Mouse (Mus musculus): ENCODE results near the gene Ms4a10. TPM values are rescaled to one million over a fixed set of nuclear protein-coding genes. Genes with fewer than 3 reads are reported as not detected.

Gene Ms4a10
- polyA plus RNA-seq, 1 experiment from 2014 or later = not detected

DNA sequence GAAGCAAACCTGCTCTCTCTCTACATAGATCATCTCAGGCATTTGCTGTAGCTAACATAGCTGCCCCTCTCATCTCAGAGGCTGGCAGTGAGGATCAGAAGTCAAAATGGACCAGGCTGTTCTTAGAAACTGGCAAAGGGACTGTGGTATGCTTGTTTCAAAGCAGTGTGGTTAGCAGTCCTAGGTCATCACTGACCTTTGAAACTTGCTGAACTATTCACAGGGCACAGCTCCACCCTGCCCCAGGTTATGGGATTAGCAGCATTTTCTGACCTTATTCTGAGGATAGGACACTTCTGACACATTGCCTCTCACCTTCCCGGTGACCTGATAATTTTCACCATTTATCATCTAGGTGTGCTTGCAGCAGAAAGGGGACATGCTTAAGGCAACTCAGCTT is 14.1 kb upstream of the Ms4a10 start:
- 79% methylated on average over 1 of the region's 1 CpGs for WGBS
- Histone ChIP-seq H3K4me2 (no peak overlapping the region), H3K4me1 (replicated peaks; ENCODE audit: control insufficient read depth, insufficient read depth, low read length) (no peaks in the 10 kb centered on the region), H3K27me3 (replicated peaks; ENCODE audit: control insufficient read depth, insufficient read depth, low read length) (no peaks in the 10 kb centered on the region; the same call in 1 of the 2 replicates), H3K27ac (ENCODE audit: low read depth, low read length) (no peak overlapping the region), H3K4me3 (ENCODE audit: low read depth, low read length) (no peak overlapping the region), H3K9ac (ENCODE audit: low read depth, low read length) (no peak overlapping the region), H3K9me3 (ENCODE audit: control insufficient read depth, low read length) (no peaks in the 10 kb centered on the region), H3K36me3 (ENCODE audit: control insufficient read depth, insufficient read depth, low read length) (no peaks in the 10 kb centered on the region)
- no peak for DNase-seq (ENCODE audit: low spot score)
- no peak for ATAC-seq (replicated peaks; ENCODE audit: low FRiP score)

DNA sequence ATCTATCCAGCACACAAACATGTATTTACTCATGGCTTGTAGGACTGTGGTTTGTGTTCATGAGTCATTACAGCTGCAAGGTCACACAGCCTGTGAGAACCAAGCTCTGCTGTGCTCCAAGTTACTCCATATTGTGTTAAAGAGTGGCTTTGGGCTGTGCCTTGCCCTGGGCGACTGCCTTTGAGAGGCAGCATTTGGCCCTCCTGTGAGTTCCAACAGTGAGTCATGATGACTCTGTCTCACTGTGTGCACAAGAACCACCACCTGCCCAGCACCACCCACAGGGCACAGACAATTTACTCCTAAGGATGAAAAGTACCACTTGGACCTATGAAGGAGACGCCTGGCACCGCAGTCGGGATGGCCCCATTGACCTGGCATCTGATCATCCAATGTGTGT is 11.4 kb upstream of the Ms4a10 start:
- DNase-seq (ENCODE audit: low spot score) (no peak), ATAC-seq (replicated peaks; ENCODE audit: low FRiP score) (no peak)
- Histone ChIP-seq H3K9ac (ENCODE audit: low read depth, low read length) (no peak overlapping the region), H3K4me1 (replicated peaks; ENCODE audit: control insufficient read depth, insufficient read depth, low read length) (no peaks in the 10 kb centered on the region), H3K36me3 (ENCODE audit: control insufficient read depth, insufficient read depth, low read length) (no peaks in the 10 kb centered on the region), H3K27me3 (replicated peaks; ENCODE audit: control insufficient read depth, insufficient read depth, low read length) (no peaks in the 10 kb centered on the region; the same call in 1 of the 2 replicates), H3K9me3 (ENCODE audit: control insufficient read depth, low read length) (no peaks in the 10 kb centered on the region), H3K4me3 (ENCODE audit: low read depth, low read length) (no peak overlapping the region), H3K27ac (ENCODE audit: low read depth, low read length) (no peak overlapping the region), H3K4me2 (no peak overlapping the region)
- WGBS = 89% methylated on average over 4 of the region's 4 CpGs

DNA sequence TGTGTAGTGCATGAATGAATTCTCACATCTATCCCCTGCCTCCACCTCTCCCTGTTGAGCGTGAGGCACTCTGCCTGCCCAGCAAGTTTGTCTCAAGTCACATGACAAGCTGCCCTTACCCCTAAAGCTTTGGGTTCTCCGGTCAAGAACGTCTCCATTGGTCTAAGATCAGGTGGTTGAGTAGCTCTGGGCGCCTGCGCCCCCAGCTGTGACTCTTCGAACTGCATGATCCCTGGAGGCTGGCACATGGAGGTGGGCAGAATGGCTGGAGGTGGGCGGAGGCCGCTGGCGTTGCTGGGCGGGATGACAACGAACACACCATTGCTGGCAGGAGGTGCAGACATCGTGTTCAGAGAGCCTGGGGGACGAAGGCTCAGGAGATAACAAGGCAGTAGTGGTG is 10.1 kb upstream of the Ms4a10 start:
- Histone ChIP-seq H3K4me1 (replicated peaks; ENCODE audit: control insufficient read depth, insufficient read depth, low read length) (no peaks in the 10 kb centered on the region), H3K4me3 (ENCODE audit: low read depth, low read length) (no peak overlapping the region), H3K27ac (ENCODE audit: low read depth, low read length) (no peak overlapping the region), H3K36me3 (ENCODE audit: control insufficient read depth, insufficient read depth, low read length) (no peaks in the 10 kb centered on the region), H3K9me3 (ENCODE audit: control insufficient read depth, low read length) (no peaks in the 10 kb centered on the region), H3K27me3 (replicated peaks; ENCODE audit: control insufficient read depth, insufficient read depth, low read length) (no peaks in the 10 kb centered on the region), H3K9ac (ENCODE audit: low read depth, low read length) (no peak overlapping the region), H3K4me2 (no peak overlapping the region)
- WGBS = 71% methylated on average over 13 of the region's 13 CpGs
- ATAC-seq (replicated peaks; ENCODE audit: low FRiP score) = no peak
- no peak for DNase-seq (ENCODE audit: low spot score)

DNA sequence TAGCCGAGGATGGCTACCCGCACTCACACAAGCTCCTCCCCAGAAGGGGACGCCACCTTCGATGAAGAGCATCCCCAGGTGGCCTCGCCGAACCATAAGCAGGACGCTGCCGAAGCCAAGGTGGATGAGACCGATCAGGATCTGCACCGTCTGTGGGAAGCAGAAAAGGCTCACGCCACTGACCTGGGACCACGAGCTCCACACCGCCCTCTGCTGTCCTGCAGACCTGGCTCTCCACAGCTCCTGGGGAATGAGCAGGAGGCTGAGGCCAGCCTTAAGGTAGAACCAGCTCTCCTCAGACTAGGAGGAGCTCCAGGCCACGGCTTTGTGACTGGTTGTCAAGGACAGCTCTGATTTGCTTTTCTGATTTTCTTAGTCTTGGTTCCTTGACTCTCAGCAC is 8.7 kb upstream of the Ms4a10 start:
- no peaks in the 10 kb centered on the region for H3K4me1 ChIP-seq (replicated peaks; ENCODE audit: control insufficient read depth, insufficient read depth, low read length)
- H3K4me2 ChIP-seq = peak overlapping the region; percentile 39; the same call in 1 of the 2 replicates
- no peak overlapping the region for H3K4me3 ChIP-seq (ENCODE audit: low read depth, low read length)
- H3K27ac ChIP-seq (ENCODE audit: low read depth, low read length) = no peak overlapping the region
- no peaks in the 10 kb centered on the region for H3K36me3 ChIP-seq (ENCODE audit: control insufficient read depth, insufficient read depth, low read length)
- no peak overlapping the region for H3K9ac ChIP-seq (ENCODE audit: low read depth, low read length)
- 20% methylated on average over 14 of the region's 14 CpGs for WGBS
- no peaks in the 10 kb centered on the region for H3K27me3 ChIP-seq (replicated peaks; ENCODE audit: control insufficient read depth, insufficient read depth, low read length)
- ATAC-seq (replicated peaks; ENCODE audit: low FRiP score) (no peak), DNase-seq (ENCODE audit: low spot score) (no peak)
- no peaks in the 10 kb centered on the region for H3K9me3 ChIP-seq (ENCODE audit: control insufficient read depth, low read length)

DNA sequence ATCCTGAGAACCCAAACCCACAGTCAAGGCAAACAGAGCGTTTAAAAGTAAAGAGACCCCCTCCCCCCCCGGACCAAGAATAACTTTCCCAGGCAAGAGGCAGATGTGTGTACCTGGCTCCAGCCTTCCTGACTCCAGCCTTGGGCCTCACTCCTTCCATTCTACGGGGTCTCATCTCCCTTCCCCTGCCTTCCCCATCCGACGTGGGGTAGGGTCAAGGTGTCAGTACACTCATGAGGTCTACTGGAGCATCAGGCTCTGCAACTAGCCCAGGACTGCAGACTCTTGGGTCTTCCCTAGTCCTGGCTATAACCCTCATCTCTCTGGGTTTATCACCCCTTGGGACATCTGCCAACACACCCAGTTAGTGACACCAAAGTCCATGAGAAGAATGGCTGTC is 5.7 kb upstream of the Ms4a10 start:
- Histone ChIP-seq H3K27me3 (replicated peaks; ENCODE audit: control insufficient read depth, insufficient read depth, low read length) (no peaks in the 10 kb centered on the region), H3K4me3 (ENCODE audit: low read depth, low read length) (peak overlapping the region; percentile 15; the same call in 1 of the 2 replicates), H3K9me3 (ENCODE audit: control insufficient read depth, low read length) (no peaks in the 10 kb centered on the region), H3K27ac (ENCODE audit: low read depth, low read length) (no peak overlapping the region), H3K4me2 (peak overlapping the region; percentile 13), H3K9ac (ENCODE audit: low read depth, low read length) (no peak overlapping the region), H3K36me3 (ENCODE audit: control insufficient read depth, insufficient read depth, low read length) (no peaks in the 10 kb centered on the region), H3K4me1 (replicated peaks; ENCODE audit: control insufficient read depth, insufficient read depth, low read length) (no peaks in the 10 kb centered on the region)
- DNase-seq (ENCODE audit: low spot score) = no peak
- WGBS = 58% methylated on average over 5 of the region's 5 CpGs
- no peak for ATAC-seq (replicated peaks; ENCODE audit: low FRiP score)

DNA sequence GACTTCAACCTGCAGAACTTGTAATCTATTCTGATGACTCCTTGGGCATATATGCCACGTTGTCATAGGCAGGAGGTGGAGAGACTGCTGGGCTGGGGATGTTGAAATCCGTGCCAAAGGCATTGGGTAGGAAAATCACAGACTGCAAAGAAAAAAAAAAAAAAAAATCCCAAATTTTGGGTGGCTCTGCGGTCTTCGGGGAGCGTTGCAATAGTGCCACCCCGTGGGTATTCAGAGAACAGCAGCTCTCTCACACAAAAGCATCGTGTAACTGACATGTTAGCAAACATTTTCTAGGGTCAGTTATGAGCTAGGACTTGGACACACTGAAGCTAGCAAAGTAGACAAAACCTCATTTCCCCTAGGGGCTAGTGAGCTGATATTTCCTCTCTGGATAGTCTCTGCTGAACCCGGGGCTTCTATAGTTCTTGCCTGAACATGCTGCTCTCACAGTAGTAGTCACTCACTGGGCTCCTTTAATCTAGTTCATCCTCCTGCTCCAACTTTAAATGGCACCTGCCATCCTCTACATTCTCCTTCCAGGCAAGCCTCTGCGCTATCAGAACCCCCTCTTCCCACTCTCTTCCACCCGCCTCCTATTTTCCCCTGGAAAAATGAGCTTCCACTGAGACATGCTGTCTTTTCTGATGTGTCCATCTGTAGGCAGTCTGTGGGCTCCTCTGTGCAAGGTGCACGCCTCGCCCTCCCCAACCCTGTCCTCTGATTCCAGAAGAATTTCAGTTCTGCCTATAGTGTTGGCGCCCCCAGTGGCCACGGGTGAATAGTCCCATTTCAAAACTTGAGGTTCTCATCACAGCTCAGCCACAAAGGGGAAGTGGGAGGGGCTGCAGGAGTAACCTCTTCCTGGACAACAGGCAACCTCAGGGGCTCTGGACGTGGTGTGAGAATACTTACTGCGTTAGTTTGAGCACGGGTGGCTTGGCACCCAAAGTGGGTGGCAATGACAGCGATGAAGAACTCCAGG is 5.0 kb upstream of the Ms4a10 start:
- Histone ChIP-seq H3K27me3 (replicated peaks; ENCODE audit: control insufficient read depth, insufficient read depth, low read length) (no peaks in the 10 kb centered on the region), H3K9ac (ENCODE audit: low read depth, low read length) (no peak overlapping the region), H3K4me1 (replicated peaks; ENCODE audit: control insufficient read depth, insufficient read depth, low read length) (no peaks in the 10 kb centered on the region), H3K4me3 (ENCODE audit: low read depth, low read length) (peak overlapping the region; percentile 15; the same call in 1 of the 2 replicates), H3K9me3 (ENCODE audit: control insufficient read depth, low read length) (no peaks in the 10 kb centered on the region), H3K36me3 (ENCODE audit: control insufficient read depth, insufficient read depth, low read length) (no peaks in the 10 kb centered on the region), H3K27ac (ENCODE audit: low read depth, low read length) (no peak overlapping the region), H3K4me2 (peak overlapping the region; percentile 13)
- WGBS = 8% methylated on average over 18 of the region's 18 CpGs
- DNase-seq (ENCODE audit: low spot score) (peak; percentile 73), ATAC-seq (replicated peaks; ENCODE audit: low FRiP score) (peak; percentile 61)

DNA sequence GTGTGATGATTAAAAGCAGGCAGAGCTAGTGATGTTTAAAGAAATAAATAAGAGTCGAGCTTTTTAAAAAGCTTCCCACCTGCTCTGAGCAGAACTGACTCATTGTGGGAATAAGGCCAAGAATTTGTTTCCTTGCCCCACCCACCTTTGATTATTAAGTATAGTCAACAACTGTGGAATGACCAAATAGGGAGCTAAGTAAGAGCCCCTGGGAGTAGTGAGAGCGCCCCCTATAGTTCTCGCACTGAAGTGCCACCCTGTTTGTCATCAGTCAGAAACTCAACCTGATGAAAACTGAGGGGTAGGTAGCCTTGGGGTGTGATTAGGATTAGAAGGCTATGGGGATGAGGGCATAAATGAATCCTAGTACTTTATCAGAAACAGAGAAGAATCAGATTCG is 1.8 kb upstream of the Ms4a10 start:
- Histone ChIP-seq H3K27me3 (replicated peaks; ENCODE audit: control insufficient read depth, insufficient read depth, low read length) (no peaks in the 10 kb centered on the region), H3K36me3 (ENCODE audit: control insufficient read depth, insufficient read depth, low read length) (no peaks in the 10 kb centered on the region), H3K4me2 (no peak overlapping the region), H3K4me3 (ENCODE audit: low read depth, low read length) (no peak overlapping the region), H3K9ac (ENCODE audit: low read depth, low read length) (no peak overlapping the region), H3K4me1 (replicated peaks; ENCODE audit: control insufficient read depth, insufficient read depth, low read length) (no peaks in the 10 kb centered on the region), H3K27ac (ENCODE audit: low read depth, low read length) (no peak overlapping the region), H3K9me3 (ENCODE audit: control insufficient read depth, low read length) (no peaks in the 10 kb centered on the region)
- WGBS = 39% methylated on average over 4 of the region's 4 CpGs
- DNase-seq (ENCODE audit: low spot score) (no peak), ATAC-seq (replicated peaks; ENCODE audit: low FRiP score) (no peak)

DNA sequence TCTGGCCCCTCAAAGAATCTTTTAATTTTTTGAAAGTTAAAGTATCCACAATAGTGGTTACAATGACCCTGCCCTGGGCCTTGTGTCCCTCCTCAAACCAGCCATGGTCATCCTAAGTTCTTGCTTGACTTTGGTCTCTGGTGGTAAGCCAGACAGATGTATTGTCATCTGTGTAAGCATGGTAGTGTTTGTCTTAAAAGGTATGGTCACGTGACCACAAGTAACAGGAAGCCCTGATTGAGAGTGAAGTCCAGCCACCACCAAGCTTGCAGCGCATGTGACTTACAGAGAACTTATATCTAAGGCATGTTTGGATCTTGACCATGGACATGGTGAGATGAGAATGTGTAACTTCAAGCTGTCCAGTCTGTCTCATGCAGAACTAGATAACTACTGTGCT is 717 bp upstream of the Ms4a10 start:
- Histone ChIP-seq H3K4me1 (replicated peaks; ENCODE audit: control insufficient read depth, insufficient read depth, low read length) (no peaks in the 10 kb centered on the region), H3K4me3 (ENCODE audit: low read depth, low read length) (no peak overlapping the region), H3K4me2 (no peak overlapping the region), H3K9me3 (ENCODE audit: control insufficient read depth, low read length) (no peaks in the 10 kb centered on the region), H3K36me3 (ENCODE audit: control insufficient read depth, insufficient read depth, low read length) (no peaks in the 10 kb centered on the region), H3K27me3 (replicated peaks; ENCODE audit: control insufficient read depth, insufficient read depth, low read length) (no peaks in the 10 kb centered on the region), H3K9ac (ENCODE audit: low read depth, low read length) (no peak overlapping the region), H3K27ac (ENCODE audit: low read depth, low read length) (no peak overlapping the region)
- 71% methylated on average over 2 of the region's 2 CpGs for WGBS
- DNase-seq (ENCODE audit: low spot score) (no peak), ATAC-seq (replicated peaks; ENCODE audit: low FRiP score) (no peak)

DNA sequence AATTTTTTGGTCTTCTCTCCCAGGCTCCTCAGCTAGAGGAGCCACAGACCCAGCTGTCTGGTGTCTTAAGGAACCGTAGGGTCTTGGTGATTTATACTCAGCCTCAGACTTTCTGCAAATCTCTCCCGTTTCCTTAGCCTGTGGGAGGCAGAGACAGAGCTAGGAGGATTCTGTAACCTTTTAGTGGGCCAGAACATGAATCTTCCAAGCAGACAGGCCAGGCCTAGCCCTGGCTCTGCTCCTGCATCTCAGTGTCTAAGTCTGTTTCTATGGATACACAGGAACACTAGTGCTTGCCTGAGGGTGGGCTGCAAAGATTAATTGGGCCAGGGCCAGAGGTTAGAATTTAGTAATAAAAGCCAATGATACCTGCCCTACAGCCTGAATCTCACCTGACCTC is 1.3 kb downstream of the Ms4a10 start:
- no peak for ATAC-seq (replicated peaks; ENCODE audit: low FRiP score)
- 68% methylated on average over 2 of the region's 2 CpGs for WGBS

More for the DNA sequence above, 1.3 kb downstream of the Ms4a10 start:
- H3K4me3 ChIP-seq (ENCODE audit: low read depth, low read length) = no peak overlapping the region
- H3K27me3 ChIP-seq (replicated peaks; ENCODE audit: control insufficient read depth, insufficient read depth, low read length) = no peaks in the 10 kb centered on the region
- H3K27ac ChIP-seq (ENCODE audit: low read depth, low read length) = no peak overlapping the region
- no peak for DNase-seq (ENCODE audit: low spot score)
- no peak overlapping the region for H3K9ac ChIP-seq (ENCODE audit: low read depth, low read length)
- H3K9me3 ChIP-seq (ENCODE audit: control insufficient read depth, low read length) = no peaks in the 10 kb centered on the region
- H3K4me1 ChIP-seq (replicated peaks; ENCODE audit: control insufficient read depth, insufficient read depth, low read length) = no peaks in the 10 kb centered on the region
- H3K36me3 ChIP-seq (ENCODE audit: control insufficient read depth, insufficient read depth, low read length) = no peaks in the 10 kb centered on the region
- H3K4me2 ChIP-seq = no peak overlapping the region

Measured in liver, embryonic 11.5 days (tissue).